Mouse (Mus musculus): Measurements from ENCODE around the gene Hist1h2bg.
"Not testable (repeated sequence)": the region's sequence is repeated elsewhere in the genome, so short reads cannot be mapped to it uniquely, and the experiment has no call there.

Hist1h2bg gene

DNA sequence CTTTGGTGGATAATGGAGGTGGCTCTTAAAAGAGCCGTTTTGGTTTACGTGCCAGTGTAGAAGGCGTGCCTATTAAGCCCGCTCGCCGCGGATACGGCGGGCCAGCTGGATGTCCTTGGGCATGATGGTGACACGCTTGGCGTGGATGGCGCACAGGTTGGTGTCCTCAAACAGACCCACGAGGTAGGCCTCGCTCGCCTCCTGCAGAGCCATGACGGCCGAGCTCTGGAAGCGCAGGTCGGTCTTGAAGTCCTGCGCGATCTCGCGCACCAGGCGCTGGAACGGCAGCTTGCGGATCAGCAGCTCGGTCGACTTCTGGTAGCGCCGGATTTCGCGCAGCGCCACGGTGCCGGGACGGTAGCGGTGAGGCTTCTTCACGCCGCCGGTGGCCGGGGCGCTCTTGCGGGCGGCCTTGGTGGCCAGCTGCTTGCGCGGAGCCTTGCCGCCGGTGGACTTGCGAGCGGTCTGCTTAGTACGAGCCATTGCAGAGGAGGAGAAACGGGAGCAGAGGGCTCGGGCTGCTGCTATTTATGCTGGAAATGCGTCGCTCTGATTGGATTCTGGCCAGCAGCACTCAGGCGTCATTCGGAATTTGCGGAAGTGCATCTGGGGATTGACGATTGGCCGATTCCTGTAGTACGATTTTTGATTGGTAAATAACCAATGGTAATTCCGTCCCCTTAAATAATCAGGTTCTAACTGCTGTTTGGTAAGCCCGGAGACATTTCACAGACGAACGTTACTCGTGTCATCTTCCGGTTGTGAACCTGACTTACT, 9.1 kb upstream of the Hist1h2bg start, which contains the start of gene Hist1h3e:
TSS of gene Hist1h3e (minus strand) at position 487 of the 777 bp plus-strand sequence.
- peak; percentile 94 to 96 for DNase-seq (ENCODE audit: low spot score in 2 of 2)

DNA sequence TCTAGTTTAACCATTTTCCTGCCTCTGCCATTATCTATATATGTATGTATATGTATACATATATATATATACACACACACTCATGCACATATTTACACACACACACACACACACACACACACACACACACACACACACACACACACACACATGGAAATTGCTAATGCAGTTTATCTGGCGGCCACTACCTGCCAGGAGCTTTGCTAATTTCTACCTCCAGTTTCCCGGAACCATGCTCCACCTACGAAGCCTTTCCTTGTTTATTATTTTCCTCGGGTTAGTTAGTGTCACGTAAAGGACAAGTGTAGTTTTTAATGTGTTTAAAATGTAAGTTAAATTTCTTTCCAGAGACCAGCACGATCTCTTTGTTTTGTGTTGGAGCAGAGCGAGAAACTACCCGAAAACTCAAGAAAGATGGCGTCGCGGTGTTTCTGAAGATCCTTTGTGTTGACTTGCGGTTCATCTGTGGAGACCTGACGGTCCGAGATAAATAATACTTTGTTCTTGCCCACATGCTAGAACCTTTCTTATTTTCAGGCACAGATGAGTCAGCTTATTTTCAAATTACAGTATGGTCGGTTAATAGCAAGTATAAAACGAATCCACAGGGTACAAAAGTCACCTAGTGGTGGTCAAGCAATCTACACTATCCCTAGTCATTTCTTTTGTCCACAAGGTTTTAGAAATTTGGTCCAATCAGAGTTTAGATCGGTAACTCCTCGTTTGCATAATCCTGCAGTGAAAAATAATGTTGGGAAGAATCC, 8.3 kb upstream of the Hist1h2bg start:
- DNase-seq (ENCODE audit: low spot score in 2 of 2): peak; percentile 55 to 70

DNA sequence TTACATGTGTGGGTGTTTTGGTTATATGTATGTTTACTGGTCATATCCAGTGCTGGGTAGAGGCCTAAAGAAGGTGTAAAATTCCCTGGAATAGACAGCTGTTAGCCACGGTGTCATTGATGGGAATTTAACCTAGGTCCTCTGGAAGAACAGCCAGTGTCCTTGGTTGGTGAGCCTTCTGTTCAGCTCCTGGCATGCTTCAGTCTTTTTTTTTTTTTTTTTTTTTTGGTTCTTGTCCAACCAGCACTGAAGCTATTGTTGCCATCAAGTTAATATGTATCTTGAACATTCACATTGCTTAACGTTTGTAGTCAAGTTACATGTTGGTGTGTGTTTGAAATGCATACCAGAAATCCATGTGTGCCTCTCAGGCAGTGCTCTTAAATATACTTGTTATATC, 6.7 kb upstream of the Hist1h2bg start:
- no peak for DNase-seq (ENCODE audit: low spot score in 2 of 2)

DNA sequence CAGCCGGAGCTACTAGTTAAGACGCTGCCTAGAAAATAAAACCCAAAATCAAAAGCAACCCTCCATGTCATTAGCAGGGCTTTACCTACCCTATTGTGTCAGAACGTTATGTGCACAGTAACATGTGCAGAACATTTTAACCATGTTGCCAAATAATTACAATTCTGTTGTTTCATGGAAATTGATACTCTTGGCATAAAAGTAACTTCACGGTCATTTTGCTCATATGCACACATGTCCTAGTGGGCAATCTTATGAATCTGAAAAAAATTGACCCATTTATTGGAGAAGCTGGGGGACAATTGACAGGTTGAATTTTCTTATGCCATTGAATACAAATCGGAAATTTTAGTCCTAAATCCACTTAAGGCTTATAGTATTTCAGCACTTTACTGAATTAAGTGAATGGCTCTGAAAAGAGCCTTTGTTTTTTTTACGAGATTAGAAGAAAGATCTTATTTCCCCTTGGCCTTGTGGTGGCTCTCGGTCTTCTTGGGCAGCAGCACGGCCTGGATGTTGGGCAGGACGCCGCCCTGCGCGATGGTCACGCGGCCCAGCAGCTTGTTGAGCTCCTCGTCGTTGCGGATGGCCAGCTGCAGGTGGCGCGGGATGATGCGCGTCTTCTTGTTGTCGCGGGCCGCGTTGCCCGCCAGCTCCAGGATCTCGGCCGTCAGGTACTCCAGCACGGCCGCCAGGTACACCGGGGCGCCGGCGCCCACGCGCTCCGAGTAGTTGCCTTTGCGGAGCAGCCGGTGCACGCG, 755 bp upstream of the Hist1h2bg start:
- not testable (repeated sequence) for DNase-seq (ENCODE audit: low spot score in 2 of 2)

DNA sequence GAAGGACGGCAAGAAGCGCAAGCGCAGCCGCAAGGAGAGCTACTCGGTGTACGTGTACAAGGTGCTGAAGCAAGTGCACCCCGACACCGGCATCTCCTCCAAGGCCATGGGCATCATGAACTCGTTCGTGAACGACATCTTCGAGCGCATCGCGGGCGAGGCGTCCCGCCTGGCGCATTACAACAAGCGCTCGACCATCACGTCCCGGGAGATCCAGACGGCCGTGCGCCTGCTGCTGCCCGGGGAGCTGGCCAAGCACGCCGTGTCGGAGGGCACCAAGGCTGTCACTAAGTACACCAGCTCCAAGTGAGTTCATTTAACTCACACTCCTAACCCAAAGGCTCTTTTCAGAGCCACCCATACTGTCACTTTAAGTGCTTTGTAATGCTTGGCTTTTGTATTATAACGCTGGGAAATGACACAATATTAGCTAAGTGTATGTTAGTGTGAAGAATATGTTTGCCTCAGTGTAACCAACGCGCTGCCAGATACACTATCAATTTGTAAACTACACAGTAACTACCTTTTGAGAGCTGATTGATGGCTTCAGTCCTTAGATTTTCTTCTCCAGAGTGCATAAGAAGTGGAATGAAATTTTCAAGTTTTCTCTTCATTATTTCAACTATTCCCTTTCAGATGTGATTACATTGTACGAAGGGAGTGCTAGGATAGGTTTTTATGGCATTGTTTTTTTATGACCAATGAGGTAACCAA, 465 bp downstream of the Hist1h2bg start:
- not testable (repeated sequence) for DNase-seq (ENCODE audit: low spot score in 2 of 2)

DNA sequence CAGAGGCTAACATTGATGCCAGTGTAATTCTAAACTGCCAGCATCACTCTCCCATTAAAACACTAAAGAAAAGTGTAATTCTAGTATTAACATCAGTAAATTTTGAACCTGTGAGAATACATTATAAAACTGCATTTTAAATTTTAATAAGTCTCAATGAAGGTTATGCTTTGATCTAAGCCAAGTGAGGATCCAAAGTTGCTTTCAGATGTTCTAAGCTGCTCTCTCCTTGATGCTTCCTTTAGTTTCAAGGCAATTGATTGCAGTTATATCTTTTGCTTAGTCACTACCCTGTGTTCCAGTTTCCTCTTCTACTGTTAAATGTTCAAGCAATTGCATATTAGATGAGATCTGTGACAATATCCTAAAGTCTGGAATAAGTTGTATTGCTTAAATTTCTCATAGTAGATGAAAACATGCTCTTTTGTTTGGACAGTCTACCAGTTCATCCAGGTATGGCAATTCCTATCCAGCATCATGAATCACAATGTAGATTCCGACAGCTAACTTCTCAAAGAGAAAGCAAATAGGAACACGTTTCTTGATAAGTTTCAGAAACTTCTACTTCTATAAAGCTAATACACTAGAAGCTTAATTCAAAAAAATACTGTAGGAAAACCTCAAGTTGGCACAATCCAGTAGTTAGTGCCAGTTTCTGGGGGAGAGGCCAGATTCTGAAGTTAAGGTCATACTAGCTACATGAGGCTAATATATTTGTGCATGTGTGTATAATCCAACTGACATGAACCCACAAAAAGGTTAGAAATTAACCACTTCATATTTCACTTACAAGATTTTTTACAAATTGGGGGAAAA, 1.2 kb downstream of the Hist1h2bg start:
- DNase-seq (ENCODE audit: low spot score in 2 of 2): no peak

DNA sequence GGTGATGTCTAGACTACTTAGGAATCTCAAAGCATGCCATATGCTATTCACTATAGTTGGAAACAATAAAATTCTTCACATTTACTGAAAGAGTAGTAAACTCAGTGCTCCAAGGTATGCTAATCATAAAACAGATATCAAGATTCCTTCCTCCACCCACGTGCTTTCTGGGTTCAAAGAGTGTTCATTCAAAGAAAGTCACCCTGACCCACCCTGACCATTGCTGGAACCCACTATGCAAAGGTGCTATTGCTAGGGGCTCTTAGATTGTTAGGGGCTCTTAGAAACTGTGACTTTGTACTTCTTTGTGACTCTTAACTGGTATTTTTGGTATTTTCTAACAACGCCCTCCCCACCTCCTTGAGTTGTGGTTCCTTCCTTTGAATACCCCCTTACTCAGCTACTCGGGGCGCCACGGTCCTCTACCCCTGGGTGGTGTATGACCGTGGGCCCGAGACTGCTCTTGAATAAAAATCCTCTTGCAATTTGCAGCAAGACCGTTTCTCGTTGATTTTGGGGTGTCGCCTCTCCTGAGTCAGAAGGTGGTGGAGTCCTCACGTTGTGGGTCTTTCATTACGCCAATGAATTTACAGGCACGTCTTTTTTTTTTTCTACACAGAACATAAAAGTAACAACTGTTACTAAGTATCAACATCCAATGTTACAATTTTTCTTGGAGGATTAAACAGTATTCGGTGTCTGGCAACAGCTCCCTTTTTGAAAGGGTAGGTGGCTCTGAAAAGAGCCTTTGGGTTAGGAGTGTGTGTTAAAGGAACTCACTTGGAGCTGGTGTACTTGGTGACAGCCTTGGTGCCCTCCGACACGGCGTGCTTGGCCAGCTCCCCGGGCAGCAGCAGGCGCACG, 2.1 kb downstream of the Hist1h2bg start:
- not testable (repeated sequence) for DNase-seq (ENCODE audit: low spot score in 2 of 2)

DNA sequence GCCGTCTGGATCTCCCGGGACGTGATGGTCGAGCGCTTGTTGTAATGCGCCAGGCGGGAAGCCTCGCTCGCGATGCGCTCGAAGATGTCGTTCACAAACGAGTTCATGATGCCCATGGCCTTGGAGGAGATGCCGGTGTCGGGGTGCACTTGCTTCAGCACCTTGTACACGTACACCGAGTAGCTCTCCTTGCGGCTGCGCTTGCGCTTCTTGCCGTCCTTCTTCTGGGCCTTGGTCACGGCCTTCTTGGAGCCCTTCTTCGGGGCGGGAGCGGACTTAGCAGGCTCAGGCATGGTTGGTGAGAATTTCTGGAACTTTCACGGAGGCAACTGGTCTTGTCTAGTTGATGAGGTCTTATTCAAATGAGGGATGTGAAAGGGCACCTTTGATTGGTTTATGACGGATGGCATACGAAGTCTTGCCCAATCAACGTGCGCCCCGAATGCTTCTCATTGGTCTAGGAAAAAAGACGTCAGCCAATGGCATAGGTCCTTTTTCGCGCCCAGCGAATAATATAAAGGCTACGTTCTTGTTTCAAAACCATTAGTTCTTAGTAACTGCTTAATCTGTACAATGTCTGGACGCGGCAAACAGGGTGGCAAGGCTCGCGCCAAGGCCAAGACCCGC, 2.8 kb downstream of the Hist1h2bg start, which contains the start of the genes Hist1h2bf and Hist1h2ad:
TSS of gene Hist1h2bf (minus strand) at position 299 of the 627 bp plus-strand sequence.
TSS of gene Hist1h2ad (plus strand) at position 484 of the 627 bp plus-strand sequence.
- peak; percentile 89 to 95 for DNase-seq (ENCODE audit: low spot score in 2 of 2)

DNA sequence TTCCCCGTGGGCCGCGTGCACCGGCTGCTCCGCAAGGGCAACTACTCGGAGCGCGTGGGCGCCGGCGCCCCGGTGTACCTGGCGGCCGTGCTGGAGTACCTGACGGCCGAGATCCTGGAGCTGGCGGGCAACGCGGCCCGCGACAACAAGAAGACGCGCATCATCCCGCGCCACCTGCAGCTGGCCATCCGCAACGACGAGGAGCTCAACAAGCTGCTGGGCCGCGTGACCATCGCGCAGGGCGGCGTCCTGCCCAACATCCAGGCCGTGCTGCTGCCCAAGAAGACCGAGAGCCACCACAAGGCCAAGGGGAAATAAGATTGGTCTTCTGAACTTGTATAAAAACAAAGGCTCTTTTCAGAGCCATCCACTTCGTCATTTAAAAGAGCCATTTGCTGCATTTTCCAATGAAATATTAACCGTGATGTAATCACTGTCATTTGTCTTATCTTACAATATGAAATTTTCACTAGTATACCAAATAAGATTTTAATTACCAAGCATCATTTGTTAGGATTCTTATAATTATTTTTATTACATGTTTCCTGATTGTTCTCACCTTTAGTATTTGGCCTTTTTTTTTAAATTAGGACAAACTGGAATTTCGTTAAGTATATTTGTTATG, 3.5 kb downstream of the Hist1h2bg start:
- DNase-seq (ENCODE audit: low spot score in 2 of 2): not testable (repeated sequence)

DNA sequence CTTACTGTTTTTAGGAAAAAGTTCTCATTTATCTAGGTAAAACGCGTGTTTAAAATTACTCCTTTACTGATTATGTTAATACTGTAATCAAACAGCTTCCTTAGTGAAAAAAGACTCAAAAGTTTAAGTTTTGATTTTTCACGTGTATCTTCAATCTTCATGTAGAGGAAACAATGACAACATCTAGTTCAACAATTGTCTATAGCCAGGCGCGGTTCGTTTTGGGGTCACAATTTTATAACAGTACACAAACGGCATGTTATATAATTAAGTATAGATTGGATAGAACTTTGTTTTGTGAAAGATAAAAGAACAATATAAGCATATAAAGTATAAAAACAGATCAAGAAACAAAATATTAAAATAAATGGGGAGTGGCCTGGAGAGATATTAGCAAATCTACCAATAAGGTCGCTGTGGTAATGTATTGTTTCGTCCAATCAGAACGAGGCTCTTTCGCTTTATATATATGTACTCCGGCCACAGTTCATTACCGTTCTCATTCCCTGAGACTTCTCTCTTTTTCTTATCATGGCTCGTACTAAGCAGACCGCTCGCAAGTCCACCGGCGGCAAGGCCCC, 4.2 kb downstream of the Hist1h2bg start, which contains the start of gene Hist1h3d:
TSS of gene Hist1h3d (plus strand) at position 493 of the 581 bp plus-strand sequence.
- peak; percentile 57 to 78 for DNase-seq (ENCODE audit: low spot score in 2 of 2)

DNA sequence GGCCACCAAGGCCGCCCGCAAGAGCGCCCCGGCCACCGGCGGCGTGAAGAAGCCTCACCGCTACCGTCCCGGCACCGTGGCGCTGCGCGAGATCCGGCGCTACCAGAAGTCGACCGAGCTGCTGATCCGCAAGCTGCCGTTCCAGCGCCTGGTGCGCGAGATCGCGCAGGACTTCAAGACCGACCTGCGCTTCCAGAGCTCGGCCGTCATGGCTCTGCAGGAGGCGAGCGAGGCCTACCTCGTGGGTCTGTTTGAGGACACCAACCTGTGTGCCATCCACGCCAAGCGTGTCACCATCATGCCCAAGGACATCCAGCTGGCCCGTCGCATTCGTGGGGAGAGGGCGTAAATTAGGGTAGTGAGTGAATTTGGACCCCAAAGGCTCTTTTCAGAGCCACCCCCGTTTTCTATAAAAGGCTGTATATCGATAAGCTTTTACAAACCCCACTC, 4.7 kb downstream of the Hist1h2bg start:
- DNase-seq (ENCODE audit: low spot score in 2 of 2): not testable (repeated sequence)

DNA sequence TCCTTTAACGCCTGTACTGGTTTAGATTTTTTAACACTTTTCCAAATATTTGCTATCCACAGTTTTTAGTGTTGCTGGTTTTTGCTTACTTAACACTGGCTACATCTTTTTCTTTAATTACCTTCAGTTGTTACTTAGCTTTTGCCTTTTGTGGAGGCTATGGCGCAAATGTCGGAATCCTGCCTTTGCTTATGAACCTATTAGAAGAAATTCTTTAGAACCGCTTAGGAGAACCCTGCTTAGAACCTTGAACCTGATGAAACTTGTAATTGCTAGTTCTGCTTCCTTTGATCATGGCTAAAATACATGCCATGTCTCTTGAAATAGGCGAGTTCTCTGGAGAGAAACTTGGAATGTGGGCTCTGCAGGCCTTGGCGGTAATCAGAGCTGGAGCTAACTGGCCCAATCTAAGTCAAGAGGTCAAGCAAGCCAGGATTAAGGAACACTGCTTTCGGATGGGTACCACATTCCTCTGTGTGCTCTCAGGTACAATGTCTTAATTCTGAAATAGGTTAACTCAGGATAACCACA, 5.2 kb downstream of the Hist1h2bg start:
- no peak for DNase-seq (ENCODE audit: low spot score in 2 of 2)

DNA sequence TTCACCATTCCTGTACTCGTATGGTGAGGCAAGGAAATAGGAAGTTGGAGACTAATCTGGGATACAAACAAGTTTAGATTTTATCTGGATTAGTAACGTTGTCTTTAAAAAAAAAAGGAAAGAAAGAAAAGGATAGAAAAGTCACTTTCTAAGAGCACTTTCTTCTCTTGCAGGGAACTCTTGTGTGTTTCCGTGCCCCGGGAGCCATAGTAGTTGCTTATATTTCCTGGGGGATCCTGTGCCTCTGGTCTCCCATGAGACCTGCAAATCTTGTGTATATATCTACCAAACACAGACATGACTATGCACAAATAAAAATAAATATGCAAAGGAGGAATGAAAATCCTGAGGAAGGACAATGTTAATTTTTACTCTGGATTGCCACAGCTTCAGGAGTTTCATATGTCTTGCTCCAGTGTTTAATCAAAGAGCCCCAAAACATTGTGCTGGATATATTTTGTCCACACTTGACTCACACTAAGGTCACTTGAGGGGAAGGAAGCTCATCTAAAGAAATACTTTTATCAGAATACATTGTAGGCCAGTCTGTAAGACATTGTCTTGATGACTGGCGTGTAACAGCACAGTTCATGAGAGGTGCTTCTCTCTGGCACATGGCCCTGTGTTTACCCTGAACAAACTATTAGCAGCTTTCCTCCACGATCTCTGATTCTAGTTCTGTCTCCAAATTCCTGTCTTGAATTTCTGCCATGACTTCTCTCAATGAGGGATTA, 5.9 kb downstream of the Hist1h2bg start:
- DNase-seq (ENCODE audit: low spot score in 2 of 2): no peak

DNA sequence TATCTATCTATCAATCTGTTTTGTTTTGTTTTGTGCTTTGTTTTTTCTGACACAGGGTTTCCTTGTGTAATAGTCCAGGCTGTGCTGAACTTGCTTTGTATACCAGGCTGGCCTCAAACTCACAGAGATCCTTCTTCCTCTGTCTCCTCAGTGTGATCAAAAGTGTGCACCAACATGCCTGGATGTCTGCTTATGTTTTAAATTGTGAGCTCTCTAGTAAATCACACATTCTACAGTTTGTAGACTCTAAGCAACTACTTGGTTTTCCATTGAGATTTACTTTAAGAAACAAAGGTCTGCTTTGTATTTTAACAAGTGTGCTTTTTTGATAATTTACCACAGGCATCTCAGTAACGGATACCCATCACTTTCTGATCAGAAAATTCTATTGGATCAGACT, 6.6 kb downstream of the Hist1h2bg start:
- no peak for DNase-seq (ENCODE audit: low spot score in 2 of 2)

DNA sequence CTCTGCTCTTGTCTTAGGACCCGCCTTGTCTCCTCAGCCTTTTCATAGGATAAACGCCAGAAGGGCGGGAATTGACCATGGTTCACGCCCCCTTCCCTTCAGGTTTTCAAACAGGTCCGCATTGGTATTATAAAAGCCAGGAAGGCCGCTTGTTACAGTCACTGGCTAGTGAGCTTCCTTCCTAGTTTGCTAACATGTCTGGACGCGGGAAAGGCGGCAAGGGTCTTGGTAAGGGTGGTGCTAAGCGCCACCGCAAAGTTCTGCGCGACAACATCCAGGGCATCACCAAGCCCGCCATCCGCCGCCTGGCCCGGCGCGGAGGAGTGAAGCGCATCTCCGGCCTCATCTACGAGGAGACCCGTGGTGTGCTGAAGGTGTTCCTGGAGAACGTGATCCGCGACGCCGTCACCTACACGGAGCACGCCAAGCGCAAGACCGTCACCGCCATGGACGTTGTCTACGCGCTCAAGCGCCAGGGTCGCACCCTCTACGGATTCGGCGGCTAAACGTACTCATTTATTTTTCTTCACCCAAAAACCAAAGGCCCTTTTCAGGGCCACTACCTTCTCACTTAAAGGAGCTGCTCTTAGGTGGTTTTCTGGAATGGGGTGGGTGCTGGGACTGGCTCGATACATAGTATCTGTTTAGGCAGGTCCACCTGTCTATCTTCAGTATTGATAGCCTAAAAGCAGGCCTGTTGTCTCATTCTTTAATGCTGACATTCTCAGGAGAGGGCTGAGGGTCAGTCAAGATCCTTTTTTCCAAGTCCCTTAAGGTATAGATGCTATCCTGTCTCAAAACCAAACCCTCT, 10.4 kb downstream of the Hist1h2bg start, which contains the start of gene Hist1h4d:
TSS of gene Hist1h4d (plus strand) at position 191 of the 811 bp plus-strand sequence.
- peak; percentile 99 to 100 for DNase-seq (ENCODE audit: low spot score in 2 of 2)

All from heart, adult 9 months (tissue).